Comparison of ENCODE assay signal across 8 mouse cellular contexts in genomic region chr7:34630211-34631085, GRCm38 (mm10). TPM values are rescaled to one million over a fixed set of nuclear protein-coding genes. Genes with fewer than 3 reads are reported as not detected.
A peak's percentile ranks its signal among the peaks of the same experiment; 100 is the strongest.
DNase-seq lines count a peak whose midpoint lies in the region; ATAC-seq lines count a peak whose summit lies in the region.

No protein-coding gene starts in this region.

- 2% methylated on average over 34 of the region's 34 CpGs for WGBS in embryonic facial prominence, embryonic 11.5 days
- WGBS in midbrain, embryonic 15.5 days = under 1% methylated on average over 34 of the region's 34 CpGs

- H3K27ac ChIP-seq in embryonic facial prominence, embryonic 11.5 days (replicated peaks; ENCODE audit: low read depth, low read length) = peak overlapping the region; percentile 62; the same call in 1 of the 2 replicates
- peak overlapping the region; percentile 42 for H3K27ac ChIP-seq in midbrain, embryonic 15.5 days

- ATAC-seq in embryonic facial prominence, embryonic 11.5 days (replicated peaks; ENCODE audit: insufficient number of reproducible peaks, low FRiP score, low TSS enrichment, low read depth) = peak; percentile 82
- peak; percentile 77 for ATAC-seq in midbrain, embryonic 15.5 days (replicated peaks)

- H3K4me1 ChIP-seq in embryonic facial prominence, embryonic 11.5 days (ENCODE audit: control insufficient read depth, insufficient read depth, low read length) = no peaks in the 10 kb centered on the region; the same call in 1 of the 2 replicates
- peaks cover 14% of the 10 kb centered on the region for H3K4me1 ChIP-seq in midbrain, embryonic 15.5 days

- peak overlapping the region; percentile 36 for H3K4me3 ChIP-seq in embryonic facial prominence, embryonic 11.5 days (ENCODE audit: low read depth, low read length)
- H3K4me3 ChIP-seq in midbrain, embryonic 15.5 days = peak overlapping the region; percentile 29

- no peaks in the 10 kb centered on the region for H3K9me3 ChIP-seq in embryonic facial prominence, embryonic 11.5 days (replicated peaks; ENCODE audit: control insufficient read depth, low read length)
- H3K9me3 ChIP-seq in midbrain, embryonic 15.5 days = no peaks in the 10 kb centered on the region

- no peaks in the 10 kb centered on the region for H3K36me3 ChIP-seq in embryonic facial prominence, embryonic 11.5 days (replicated peaks; ENCODE audit: control insufficient read depth, insufficient read depth, low read depth, low read length)
- H3K36me3 ChIP-seq in midbrain, embryonic 15.5 days (replicated peaks) = no peaks in the 10 kb centered on the region

- no peaks in the 10 kb centered on the region for H3K27me3 ChIP-seq in embryonic facial prominence, embryonic 11.5 days (ENCODE audit: control insufficient read depth, insufficient read depth, low read length)
- no peaks in the 10 kb centered on the region for H3K27me3 ChIP-seq in midbrain, embryonic 15.5 days (replicated peaks)

- H3K9ac ChIP-seq in embryonic facial prominence, embryonic 11.5 days (replicated peaks; ENCODE audit: low read length) = peak overlapping the region; percentile 61
- H3K9ac ChIP-seq in midbrain, embryonic 15.5 days = peak overlapping the region; percentile 23

- peak overlapping the region; percentile 76 for H3K4me2 ChIP-seq in embryonic facial prominence, embryonic 11.5 days (ENCODE audit: low read depth, low read length)
- H3K4me2 ChIP-seq in midbrain, embryonic 15.5 days = peak overlapping the region; percentile 57

- peak; percentile 10 to 24 for DNase-seq in cerebellum, postnatal 36 days
- DNase-seq in cerebellum, adult 18-20 months = no peak
- DNase-seq in embryonic facial prominence, embryonic 11.5 days (ENCODE audit: low spot score) = peak; percentile 75
- DNase-seq in heart, adult 9 months (ENCODE audit: low spot score in 2 of 2) = peak; percentile 76 to 78
- peak; percentile 48 for DNase-seq in kidney, adult 18-20 months
- DNase-seq in liver = peak; percentile 63
- peak; percentile 89 for DNase-seq in testis, postnatal 10 days (ENCODE audit: low spot score)

RNA-seq across cellular contexts. Expression of gene Kctd15, which starts 26.1 kb away (rescaled TPM):
- 20.7 and 27.6 TPM in 2 replicates for polyA plus RNA-seq in embryonic facial prominence, embryonic 11.5 days (2014; fragmentation: Nextera tagmentation; extraction: Ambion mirVana)
- 29.1 and 31.7 TPM in 2 replicates for polyA plus RNA-seq in midbrain, embryonic 15.5 days (2015; fragmentation: Nextera tagmentation; extraction: Ambion mirVana)

Comparison
In these comparisons a context has a peak if more than half of its experiments do, and no peak if none do; other contexts are left out.
1. DNase-seq: peak in cerebellum, postnatal 36 days (2 of 2), embryonic facial prominence, embryonic 11.5 days (single experiment), heart, adult 9 months (2 of 2), kidney, adult 18-20 months (single experiment), liver (single experiment) and testis, postnatal 10 days (single experiment); none in cerebellum, adult 18-20 months (0 of 2).